Mouse (Mus musculus) testis, adult 2 months (tissue): ENCODE measurements around the gene H2afx. TPM values are rescaled to one million over a fixed set of nuclear protein-coding genes. Genes with fewer than 3 reads are reported as not detected.
A peak's percentile ranks its signal among the peaks of the same experiment; 100 is the strongest.
"Not testable (repeated sequence)": the region's sequence is repeated elsewhere in the genome, so short reads cannot be mapped to it uniquely, and the experiment has no call there.

ENCODE experiments used
- H3K27ac ChIP-seq: fragments of 200-500 bp; 2 replicates; pipeline ENCODE4 v1.5.1; 2012; ENCODE audit warnings: low read depth, low read length; ENCODE audit not compliant: control insufficient read depth, insufficient read depth
- H3K27me3 ChIP-seq: fragments of 200-500 bp; 2 replicates; pipeline ENCODE4 v1.6.1; 2012; ENCODE audit warnings: mild to moderate bottlenecking, low read length, moderate library complexity; ENCODE audit not compliant: control insufficient read depth, insufficient read depth
- H3K36me3 ChIP-seq: fragments of 200-500 bp; 2 replicates; pipeline ENCODE4 v1.6.1; 2012; ENCODE audit warnings: mild to moderate bottlenecking, low read length; ENCODE audit not compliant: control insufficient read depth, insufficient read depth
- H3K4me1 ChIP-seq: fragments of 200-500 bp; 2 replicates; pipeline ENCODE4 v1.6.1; 2012; ENCODE audit warnings: low read length; ENCODE audit not compliant: control insufficient read depth, insufficient read depth
- H3K4me3 ChIP-seq: fragments of 200-500 bp; 2 replicates; pipeline ENCODE4 v1.5.1; 2012; ENCODE audit warnings: low read depth, mild to moderate bottlenecking, low read length, moderate library complexity, mixed read lengths; ENCODE audit not compliant: control insufficient read depth
- CTCF ChIP-seq: fragments of 200-500 bp; IDR thresholded peaks from 2 replicates; pipeline ENCODE4 v1.5.1; 2012; ENCODE audit warnings: low read depth, mild to moderate bottlenecking, inconsistent platforms, low read length, moderate library complexity; ENCODE audit not compliant: control insufficient read depth, insufficient read depth, insufficient replicate concordance
- POLR2A ChIP-seq: fragments of 200-500 bp; IDR thresholded peaks from 2 replicates; pipeline ENCODE4 v1.6.1; 2012; ENCODE audit warnings: low read depth, mild to moderate bottlenecking, inconsistent platforms, low read length, moderate library complexity; ENCODE audit not compliant: control insufficient read depth
- polyA plus RNA-seq: library from polyadenylated mRNA; depleted of rRNA; stranded (reverse); fragments of >200 nt; gene quantifications from 2 replicates; pipeline ENCODE4 v1.2.3, GENCODE M21; 2012

Gene H2afx
- polyA plus RNA-seq, 1 experiment, result 107 TPM

DNA sequence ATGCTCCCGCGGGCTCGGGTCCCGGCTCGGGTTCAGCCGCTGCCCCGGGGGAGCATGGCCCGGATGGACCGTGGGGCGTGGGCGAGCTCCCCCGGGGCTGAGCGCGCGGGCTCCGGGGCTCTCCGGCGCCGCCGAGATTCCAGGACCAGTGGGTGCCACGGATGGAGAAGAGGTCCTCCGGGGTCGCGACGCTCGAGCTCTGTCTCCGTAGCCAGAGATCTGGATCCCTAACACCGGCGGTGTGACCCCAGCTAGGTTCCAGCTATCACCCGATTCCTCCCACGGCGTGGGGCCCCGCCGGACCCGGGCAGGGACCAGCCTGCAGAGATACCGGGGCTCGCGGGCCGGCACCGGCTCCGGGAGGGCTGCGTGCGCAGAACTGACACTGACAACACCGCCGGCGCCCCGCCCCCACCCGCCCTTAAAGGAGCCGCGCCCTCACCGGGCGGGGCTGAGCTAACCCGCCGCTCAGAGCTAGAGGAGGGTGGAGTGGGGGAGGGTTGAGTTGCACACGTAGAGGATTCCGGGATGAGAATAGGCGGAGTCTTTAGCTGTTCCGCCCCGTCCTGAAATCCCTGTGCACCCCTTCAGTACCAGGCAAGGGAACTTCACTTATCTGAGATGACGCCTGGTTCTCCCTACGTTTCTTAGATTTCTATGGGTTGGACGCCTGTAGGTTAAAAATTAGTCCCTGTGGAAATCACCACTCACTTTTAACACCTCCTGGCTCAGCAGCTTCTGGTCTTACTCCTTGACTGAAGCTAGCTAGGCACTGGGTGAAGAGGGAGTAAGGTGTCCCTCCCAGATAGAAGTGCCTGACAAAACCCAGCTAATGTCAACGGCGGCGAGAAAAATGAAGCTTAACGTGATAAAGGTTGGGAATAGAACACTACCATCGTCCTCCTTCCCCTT lies 14.4 kb upstream of the H2afx start, which contains the start of gene C2cd2l:
C2cd2l (minus strand) TSS at position 399 of the 912 bp plus-strand sequence.
- Histone ChIP-seq H3K27me3 (no peaks in the 10 kb centered on the region), H3K4me1 (peaks cover 23% of the 10 kb centered on the region), H3K4me3 (peak within 1 kb of the TSS; percentile 86), H3K27ac (peak within 1 kb of the TSS; percentile 61), H3K36me3 (no peaks in the 10 kb centered on the region; the same call in 1 of the 2 replicates)
- TF ChIP-seq POLR2A, result peak; percentile 30; the same call in 1 of the 2 replicates
- no peak for TF ChIP-seq CTCF

DNA sequence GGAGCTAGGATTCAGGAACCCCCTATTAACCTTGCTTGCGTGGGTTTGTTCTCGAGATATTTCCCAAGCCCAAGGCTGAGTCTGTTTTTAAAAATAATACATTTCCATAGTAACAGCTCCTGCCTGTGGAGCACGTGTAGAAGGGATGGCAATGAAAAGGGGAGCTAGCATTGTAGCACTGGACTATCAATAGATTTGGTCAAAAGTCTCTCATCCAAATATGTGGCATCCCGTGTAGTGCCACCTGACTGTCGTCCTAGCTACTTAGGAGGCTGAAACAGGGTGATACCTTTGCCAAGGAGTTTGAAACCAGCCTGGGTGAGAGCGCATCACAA lies 13.7 kb upstream of the H2afx start:
- Histone ChIP-seq H3K27ac (peak overlapping the region; percentile 61), H3K36me3 (no peaks in the 10 kb centered on the region; the same call in 1 of the 2 replicates), H3K4me1 (peaks cover 24% of the 10 kb centered on the region), H3K27me3 (no peaks in the 10 kb centered on the region), H3K4me3 (peak overlapping the region; percentile 86; the same call in 1 of the 2 replicates)
- TF ChIP-seq POLR2A (no peak), CTCF (no peak)

DNA sequence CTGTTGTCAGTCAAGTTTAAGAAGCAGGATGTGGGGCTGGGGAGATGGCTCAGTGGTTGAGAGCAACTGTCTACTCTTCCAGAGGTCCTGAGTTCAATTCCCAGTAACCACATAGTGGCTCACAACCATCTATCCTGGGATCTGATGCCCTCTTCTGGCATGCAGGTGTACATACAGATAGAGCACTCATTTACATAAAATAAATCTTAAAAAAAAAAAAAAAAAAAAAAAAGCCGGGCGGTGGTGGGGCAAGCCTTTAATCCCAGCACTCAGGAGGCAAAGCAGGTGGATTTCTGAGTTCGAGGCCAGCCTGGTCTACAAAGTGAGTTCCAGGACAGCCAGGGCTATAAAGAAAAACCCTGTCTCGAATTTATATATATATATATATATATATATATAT lies 10.8 kb upstream of the H2afx start:
- not testable (repeated sequence) for H3K27ac ChIP-seq, H3K27me3 ChIP-seq, H3K4me3 ChIP-seq, H3K36me3 ChIP-seq
- H3K4me1 ChIP-seq, result peaks cover 35% of the 10 kb centered on the region

- TF ChIP-seq POLR2A (no peak), CTCF (no peak)
- Histone ChIP-seq H3K4me3 (no peak overlapping the region), H3K27me3 (no peaks in the 10 kb centered on the region), H3K36me3 (no peaks in the 10 kb centered on the region), H3K27ac (no peak overlapping the region), H3K4me1 (peaks cover 31% of the 10 kb centered on the region)
These were observed 10.3 kb upstream of the H2afx start for GRCm38 (mm10) chr9:44324147-44324546.

GRCm38 (mm10) chr9:44325032-44325767 lies 9.3 kb upstream of the H2afx start:
- H3K27ac ChIP-seq, H3K4me3 ChIP-seq, H3K27me3 ChIP-seq, H3K36me3 ChIP-seq: not testable (repeated sequence)
- H3K4me1 ChIP-seq, result peaks cover 25% of the 10 kb centered on the region

- no peaks in the 10 kb centered on the region for H3K36me3 ChIP-seq
- peaks cover 20% of the 10 kb centered on the region for H3K4me1 ChIP-seq
- no peaks in the 10 kb centered on the region for H3K27me3 ChIP-seq
- H3K4me3 ChIP-seq, result peak within 1 kb of the TSS; percentile 95
- peak within 1 kb of the TSS; percentile 90 for H3K27ac ChIP-seq
- TF ChIP-seq CTCF (no peak), POLR2A (no peak)
These were observed 8.6 kb upstream of the H2afx start, which contains the start of gene Dpagt1 for GRCm38 (mm10) chr9:44325768-44326370. Gene Dpagt1, plus strand, starts transcription at chr9:44326019.

- Histone ChIP-seq H3K27ac (peak overlapping the region; percentile 90), H3K4me1 (peaks cover 19% of the 10 kb centered on the region), H3K4me3 (peak overlapping the region; percentile 95), H3K36me3 (peaks cover 2% of the 10 kb centered on the region; the same call in 1 of the 2 replicates), H3K27me3 (no peaks in the 10 kb centered on the region)
- TF ChIP-seq CTCF (no peak), POLR2A (peak; percentile 60)
These were observed 8.0 kb upstream of the H2afx start for GRCm38 (mm10) chr9:44326371-44327063.
